Mouse (Mus musculus) testis, adult 2 months (tissue): ENCODE data around the gene Mrpl55. TPM values are rescaled to one million over a fixed set of nuclear protein-coding genes. Genes with fewer than 3 reads are reported as not detected.

Source experiments
- H3K27ac ChIP-seq: fragments of 200-500 bp; 2 replicates; pipeline ENCODE4 v1.5.1; 2012; ENCODE audit warnings: low read depth, low read length; ENCODE audit not compliant: control insufficient read depth, insufficient read depth
- H3K27me3 ChIP-seq: fragments of 200-500 bp; 2 replicates; pipeline ENCODE4 v1.6.1; 2012; ENCODE audit warnings: mild to moderate bottlenecking, low read length, moderate library complexity; ENCODE audit not compliant: control insufficient read depth, insufficient read depth
- H3K36me3 ChIP-seq: fragments of 200-500 bp; 2 replicates; pipeline ENCODE4 v1.6.1; 2012; ENCODE audit warnings: mild to moderate bottlenecking, low read length; ENCODE audit not compliant: control insufficient read depth, insufficient read depth
- H3K4me1 ChIP-seq: fragments of 200-500 bp; 2 replicates; pipeline ENCODE4 v1.6.1; 2012; ENCODE audit warnings: low read length; ENCODE audit not compliant: control insufficient read depth, insufficient read depth
- H3K4me3 ChIP-seq: fragments of 200-500 bp; 2 replicates; pipeline ENCODE4 v1.5.1; 2012; ENCODE audit warnings: low read depth, mild to moderate bottlenecking, low read length, moderate library complexity, mixed read lengths; ENCODE audit not compliant: control insufficient read depth
- CTCF ChIP-seq: fragments of 200-500 bp; IDR thresholded peaks from 2 replicates; pipeline ENCODE4 v1.5.1; 2012; ENCODE audit warnings: low read depth, mild to moderate bottlenecking, inconsistent platforms, low read length, moderate library complexity; ENCODE audit not compliant: control insufficient read depth, insufficient read depth, insufficient replicate concordance
- POLR2A ChIP-seq: fragments of 200-500 bp; IDR thresholded peaks from 2 replicates; pipeline ENCODE4 v1.6.1; 2012; ENCODE audit warnings: low read depth, mild to moderate bottlenecking, inconsistent platforms, low read length, moderate library complexity; ENCODE audit not compliant: control insufficient read depth
- polyA plus RNA-seq: library from polyadenylated mRNA; depleted of rRNA; stranded (reverse); fragments of >200 nt; gene quantifications from 2 replicates; pipeline ENCODE4 v1.2.3, GENCODE M21; 2012

Gene Mrpl55
- polyA plus RNA-seq, 1 experiment, result 75.8 TPM

- TF ChIP-seq CTCF (no peak), POLR2A (no peak)
- no peaks in the 10 kb centered on the region for H3K27me3 ChIP-seq
- peaks cover 6% of the 10 kb centered on the region for H3K4me1 ChIP-seq
- H3K27ac ChIP-seq, result no peak overlapping the region; the same call in 1 of the 2 replicates
- no peak overlapping the region for H3K4me3 ChIP-seq
- H3K36me3 ChIP-seq, result no peaks in the 10 kb centered on the region
Observed at GRCm38 (mm10) chr11:59212892-59213494, 10.7 kb downstream of the Mrpl55 start.

- Histone ChIP-seq H3K4me1 (peaks cover 4% of the 10 kb centered on the region; the same call in 1 of the 2 replicates), H3K27ac (no peak overlapping the region), H3K27me3 (no peaks in the 10 kb centered on the region), H3K4me3 (no peak overlapping the region), H3K36me3 (no peaks in the 10 kb centered on the region)
- no peak for TF ChIP-seq CTCF
- TF ChIP-seq POLR2A, result no peak
Observed at GRCm38 (mm10) chr11:59216955-59217354, 14.7 kb downstream of the Mrpl55 start.

GRCm38 (mm10) chr11:59218389-59218998 is 16.2 kb downstream of the Mrpl55 start:
- Histone ChIP-seq H3K27me3 (no peaks in the 10 kb centered on the region), H3K4me1 (peaks cover 8% of the 10 kb centered on the region; the same call in 1 of the 2 replicates), H3K4me3 (no peak overlapping the region), H3K27ac (no peak overlapping the region), H3K36me3 (no peaks in the 10 kb centered on the region)
- TF ChIP-seq CTCF (no peak), POLR2A (no peak)

- Histone ChIP-seq H3K4me3 (no peak overlapping the region), H3K36me3 (no peaks in the 10 kb centered on the region), H3K4me1 (peaks cover 10% of the 10 kb centered on the region; the same call in 1 of the 2 replicates), H3K27me3 (no peaks in the 10 kb centered on the region), H3K27ac (no peak overlapping the region)
- TF ChIP-seq CTCF, result no peak; the same call in 1 of the 2 replicates
- TF ChIP-seq POLR2A, result no peak
Observed at GRCm38 (mm10) chr11:59219064-59219463, 16.8 kb downstream of the Mrpl55 start.

GRCm38 (mm10) chr11:59221604-59222003 is 19.3 kb downstream of the Mrpl55 start:
- H3K4me1 ChIP-seq, result peaks cover 14% of the 10 kb centered on the region; the same call in 1 of the 2 replicates
- H3K27ac ChIP-seq, result no peak overlapping the region
- no peaks in the 10 kb centered on the region for H3K27me3 ChIP-seq
- H3K36me3 ChIP-seq, result no peaks in the 10 kb centered on the region
- TF ChIP-seq POLR2A (no peak), CTCF (no peak)
- H3K4me3 ChIP-seq, result no peak overlapping the region

GRCm38 (mm10) chr11:59222306-59222705 is 20.0 kb downstream of the Mrpl55 start:
- peaks cover 21% of the 10 kb centered on the region for H3K4me1 ChIP-seq
- no peak overlapping the region for H3K4me3 ChIP-seq
- no peaks in the 10 kb centered on the region for H3K36me3 ChIP-seq
- no peaks in the 10 kb centered on the region for H3K27me3 ChIP-seq
- TF ChIP-seq CTCF, result no peak
- no peak for TF ChIP-seq POLR2A
- no peak overlapping the region for H3K27ac ChIP-seq

- no peak overlapping the region for H3K4me3 ChIP-seq
- TF ChIP-seq CTCF (no peak), POLR2A (no peak)
- peaks cover 25% of the 10 kb centered on the region for H3K4me1 ChIP-seq
- no peaks in the 10 kb centered on the region for H3K27me3 ChIP-seq
- no peak overlapping the region for H3K27ac ChIP-seq
- H3K36me3 ChIP-seq, result no peaks in the 10 kb centered on the region
Observed at GRCm38 (mm10) chr11:59224025-59224424, 21.7 kb downstream of the Mrpl55 start.
